Mouse (Mus musculus) CH12.LX (cell line): Measurements from ENCODE around the gene Cdh23. TPM values are rescaled to one million over a fixed set of nuclear protein-coding genes. Genes with fewer than 3 reads are reported as not detected.

Source experiments
- DNase-seq: peaks from one replicate; pipeline ENCODE4 v3.0.0-alpha.2; 2013; ENCODE audit errors: extremely low read depth
- H3K27ac ChIP-seq: 2 replicates; pipeline ENCODE4 v1.5.1; 2012; ENCODE audit warnings: low read depth, mild to moderate bottlenecking, control low read depth, moderate library complexity; ENCODE audit not compliant: insufficient read depth
- H3K27me3 ChIP-seq: replicated peaks from 2 replicates; pipeline ENCODE3; 2012; ENCODE audit warnings: inconsistent platforms
- H3K36me3 ChIP-seq, 2 experiments: replicated peaks in 1 of 2; 2 replicates each; pipeline versions ENCODE3 to v1.6.1; 2012; ENCODE audit warnings: inconsistent platforms in 1 of 2, low read length in 1 of 2, mild to moderate bottlenecking in 1 of 2, mixed read lengths in 1 of 2, moderate library complexity in 1 of 2; ENCODE audit not compliant: control insufficient read depth in 1 of 2, insufficient read depth in 1 of 2
- H3K4me1 ChIP-seq, 2 experiments: 2 replicates each; pipeline ENCODE4 v1.6.1; 2012; ENCODE audit warnings: inconsistent platforms in 1 of 2, moderate library complexity in 1 of 2; ENCODE audit not compliant: insufficient read depth in 2 of 2, control insufficient read depth in 1 of 2
- H3K4me2 ChIP-seq: 2 replicates; pipeline ENCODE4 v1.6.1; 2012; ENCODE audit warnings: low read depth, mild to moderate bottlenecking, control low read depth; ENCODE audit not compliant: poor library complexity, insufficient read depth, severe bottlenecking
- H3K4me3 ChIP-seq, 3 experiments: fragments of 150-350 bp in 1 of 3; sonication (generic) in 1 of 3; replicated peaks in 1 of 3; 2 replicates each; pipeline versions ENCODE3 to v1.5.1; 2011 to 2012; ENCODE audit warnings: low read depth in 2 of 3, low read length in 2 of 3, mild to moderate bottlenecking in 2 of 3, moderate library complexity in 2 of 3, control low read depth in 1 of 3, improper control_type of control experiment in 1 of 3, inconsistent platforms in 1 of 3, mixed read lengths in 1 of 3; ENCODE audit not compliant: poor library complexity in 1 of 3
- H3K79me2 ChIP-seq: replicated peaks from 2 replicates; pipeline ENCODE4 v1.6.1; 2012; ENCODE audit warnings: mild to moderate bottlenecking, moderate library complexity; ENCODE audit not compliant: control insufficient read depth, poor library complexity, insufficient read depth, severe bottlenecking; ENCODE audit errors: extremely low read depth
- H3K9ac ChIP-seq: 2 replicates; pipeline ENCODE4 v1.6.1; 2012; ENCODE audit warnings: low read depth, mild to moderate bottlenecking, control low read depth, moderate library complexity; ENCODE audit not compliant: insufficient read depth
- H3K9me3 ChIP-seq: replicated peaks from 2 replicates; pipeline ENCODE3; 2012; ENCODE audit warnings: low read length, inconsistent platforms, mixed read lengths
- BHLHE40 ChIP-seq: IDR thresholded peaks from 2 replicates; pipeline ENCODE4 v1.6.1; 2011; ENCODE audit warnings: mild to moderate bottlenecking, low read depth, low read length, improper control_type of control experiment
- CHD1 ChIP-seq: IDR thresholded peaks from 2 replicates; pipeline ENCODE4 v1.6.1; 2012; ENCODE audit warnings: low read depth, low read length, improper control_type of control experiment, inconsistent platforms
- CTCF ChIP-seq, 2 experiments: IDR thresholded peaks in 1 of 2; conservative IDR thresholded peaks in 1 of 2; 2 replicates each; pipeline ENCODE4 v1.5.1; 2011 to 2012; ENCODE audit warnings: low read depth in 2 of 2, low read length in 2 of 2, improper control_type of control experiment in 1 of 2, inconsistent platforms in 1 of 2, mild to moderate bottlenecking in 1 of 2, moderate library complexity in 1 of 2
- E2F4 ChIP-seq: IDR thresholded peaks from 2 replicates; pipeline ENCODE4 v1.6.1; 2011; ENCODE audit warnings: low read depth, low read length, improper control_type of control experiment; ENCODE audit not compliant: insufficient replicate concordance
- EP300 ChIP-seq: IDR thresholded peaks from 2 replicates; pipeline ENCODE4 v1.6.1; 2011; ENCODE audit warnings: low read length, improper control_type of control experiment
- ETS1 ChIP-seq: conservative IDR thresholded peaks from 2 replicates; pipeline ENCODE4 v1.6.1; 2012; ENCODE audit warnings: low read depth, mild to moderate bottlenecking, inconsistent platforms, low read length, improper control_type of control experiment, moderate library complexity
- KAT2A ChIP-seq: IDR thresholded peaks from 2 replicates; pipeline ENCODE4 v1.6.1; 2012; ENCODE audit warnings: low read length, improper control_type of control experiment, inconsistent platforms; ENCODE audit not compliant: insufficient replicate concordance
- MAFK ChIP-seq: IDR thresholded peaks from 2 replicates; pipeline ENCODE4 v1.6.1; 2011; ENCODE audit warnings: low read length, improper control_type of control experiment; ENCODE audit not compliant: insufficient replicate concordance
- MAX ChIP-seq: IDR thresholded peaks from 2 replicates; pipeline ENCODE4 v1.6.1; 2011; ENCODE audit warnings: low read length, improper control_type of control experiment
- MXI1 ChIP-seq: IDR thresholded peaks from 2 replicates; pipeline ENCODE4 v1.6.1; 2011; ENCODE audit warnings: mild to moderate bottlenecking, low read depth, low read length, improper control_type of control experiment
- NELFE ChIP-seq: IDR thresholded peaks from 2 replicates; pipeline ENCODE4 v1.6.1; 2011; ENCODE audit warnings: low read depth, low read length, improper control_type of control experiment
- NRF1 ChIP-seq: IDR thresholded peaks from 2 replicates; pipeline ENCODE4 v1.6.1; 2014; ENCODE audit warnings: low read depth, mild to moderate bottlenecking, inconsistent platforms, low read length, improper control_type of control experiment, moderate library complexity
- POLR2A ChIP-seq: IDR thresholded peaks from 2 replicates; pipeline ENCODE4 v1.6.1; 2011; ENCODE audit warnings: low read depth, mild to moderate bottlenecking, improper control_type of control experiment, low read length
- RAD21 ChIP-seq: IDR thresholded peaks from 2 replicates; pipeline ENCODE4 v1.6.1; 2011; ENCODE audit warnings: low read depth, mild to moderate bottlenecking, low read length, improper control_type of control experiment, moderate library complexity
- SIN3A ChIP-seq: IDR thresholded peaks from 2 replicates; pipeline ENCODE4 v1.6.1; 2012; ENCODE audit warnings: low read length, improper control_type of control experiment, inconsistent platforms
- TBP ChIP-seq: conservative IDR thresholded peaks from 2 replicates; pipeline ENCODE4 v1.6.1; 2011; ENCODE audit warnings: low read depth, low read length, improper control_type of control experiment
- TCF12 ChIP-seq: IDR thresholded peaks from 2 replicates; pipeline ENCODE4 v1.6.1; 2014; ENCODE audit warnings: low read depth, mild to moderate bottlenecking, inconsistent platforms, low read length, improper control_type of control experiment
- USF2 ChIP-seq: conservative IDR thresholded peaks from 2 replicates; pipeline ENCODE4 v1.6.1; 2011; ENCODE audit warnings: low read depth, low read length, improper control_type of control experiment
- ZC3H11A ChIP-seq: IDR thresholded peaks from 2 replicates; pipeline ENCODE4 v1.6.1; 2012; ENCODE audit warnings: low read depth, mild to moderate bottlenecking, inconsistent platforms, low read length, improper control_type of control experiment
- ZNF384 ChIP-seq: IDR thresholded peaks from 2 replicates; pipeline ENCODE4 v1.6.1; 2012; ENCODE audit warnings: low read depth, low read length, improper control_type of control experiment, inconsistent platforms
- dilution Hi-C: fragments of 300-500 bp; cut with MboI; formaldehyde crosslinking; loops from 2 replicates; pipeline ENCODE4 v1.14.3; 2020; ENCODE audit warnings: low sequenced_read_pairs; ENCODE audit not compliant: extremely low pct_unique_long_range_greater_than_20kb, extremely low pct_ligation_motif_present
- in situ Hi-C: fragments of 300-500 bp; cut with MboI; formaldehyde crosslinking; loops from 3 replicates; pipeline ENCODE4 v1.14.3; 2019; ENCODE audit warnings: low sequenced_read_pairs, low pct_ligation_motif_present, low pct_unique_long_range_greater_than_20kb, mixed read lengths
- polyA plus RNA-seq: library from polyadenylated mRNA; unstranded; fragments of >175 nt; gene quantifications from 2 replicates; pipeline ENCODE4 v1.2.1, GENCODE M21; 2012; ENCODE audit warnings: low read depth; ENCODE audit not compliant: insufficient read length
- total RNA-seq, 2 experiments: library from RNA; depleted of rRNA; stranded (reverse); fragments of 300-350 nt in 1 of 2; fragments of >200 nt in 1 of 2; gene quantifications; 2 replicates each; pipeline ENCODE4 v1.2.3; 2012 to 2014

The Cdh23 gene
- total and polyA plus RNA-seq, 3 experiments = 0.20 to 0.73 (median 0.30) TPM

GRCm38 (mm10) chr10:60263351-60263750, 432.9 kb downstream of the Cdh23 start:
- H3K79me2 ChIP-seq = no peaks in the 10 kb centered on the region
- no peaks in the 10 kb centered on the region for H3K36me3 ChIP-seq
- H3K27ac ChIP-seq = no peak overlapping the region
- in situ Hi-C loops = no loop called here
- no peaks in the 10 kb centered on the region for H3K9me3 ChIP-seq
- H3K9ac ChIP-seq = no peak overlapping the region
- DNase-seq = no peak
- H3K4me2 ChIP-seq = no peak overlapping the region
- dilution Hi-C loops = no loop called here
- no peaks in the 10 kb centered on the region for H3K27me3 ChIP-seq
- TF ChIP-seq TCF12 (0 out of 2 replicates have a peak, but pooled peaks have one; percentile 17), E2F4 (no peak)
- TF ChIP-seq, all 38 proteins: peak for 1
- no peak overlapping the region for H3K4me3 ChIP-seq
- peaks cover 32 to 54% of the 10 kb centered on the region in 2 experiments for H3K4me1 ChIP-seq

DNA sequence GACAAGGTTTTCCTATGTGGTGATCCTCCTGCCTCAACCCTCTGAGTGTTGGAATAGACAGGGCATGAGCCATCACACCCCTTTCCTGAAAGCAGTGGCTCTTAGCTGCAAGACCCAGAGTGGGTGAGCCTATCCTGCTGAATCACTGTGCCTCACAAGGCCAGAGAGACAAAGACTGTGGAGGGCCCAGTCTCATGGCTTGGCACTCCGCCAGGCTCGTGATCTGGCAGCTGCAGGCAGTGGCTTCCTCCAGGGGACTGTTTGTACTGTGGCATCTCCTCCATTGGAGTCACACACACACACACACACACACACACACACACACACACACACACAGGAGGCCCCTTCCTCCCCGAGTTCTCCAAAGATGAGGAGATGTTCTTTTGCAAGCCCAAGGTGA, 433.9 kb downstream of the Cdh23 start:
- Histone ChIP-seq H3K4me3 (no peak overlapping the region), H3K9ac (no peak overlapping the region), H3K4me1 (peaks cover 32 to 54% of the 10 kb centered on the region in 2 experiments), H3K27ac (no peak overlapping the region), H3K36me3 (no peaks in the 10 kb centered on the region), H3K9me3 (no peaks in the 10 kb centered on the region), H3K4me2 (no peak overlapping the region), H3K79me2 (no peaks in the 10 kb centered on the region), H3K27me3 (no peaks in the 10 kb centered on the region)
- in situ Hi-C loops (no loop called here), dilution Hi-C loops (no loop called here)
- DNase-seq = no peak
- TF ChIP-seq CTCF (conservative IDR thresholded peaks at IDR 0.05 in 1 of 2, IDR thresholded peaks at IDR 0.05 in 1 of 2; ENCODE audit: low read depth in 2 of 2, low read length in 2 of 2) (no peak), MAFK (no peak), POLR2A (no peak), EP300 (no peak), TBP (no peak), ZC3H11A (no peak), ZNF384 (no peak), BHLHE40 (no peak), CHD1 (no peak), NELFE (no peak), KAT2A (no peak), RAD21 (no peak), ETS1 (no peak), MXI1 (no peak), NRF1 (no peak), SIN3A (no peak), MAX (no peak), USF2 (no peak)
